17 mouse cellular contexts compared by ENCODE assay signal in the genomic region with DNA sequence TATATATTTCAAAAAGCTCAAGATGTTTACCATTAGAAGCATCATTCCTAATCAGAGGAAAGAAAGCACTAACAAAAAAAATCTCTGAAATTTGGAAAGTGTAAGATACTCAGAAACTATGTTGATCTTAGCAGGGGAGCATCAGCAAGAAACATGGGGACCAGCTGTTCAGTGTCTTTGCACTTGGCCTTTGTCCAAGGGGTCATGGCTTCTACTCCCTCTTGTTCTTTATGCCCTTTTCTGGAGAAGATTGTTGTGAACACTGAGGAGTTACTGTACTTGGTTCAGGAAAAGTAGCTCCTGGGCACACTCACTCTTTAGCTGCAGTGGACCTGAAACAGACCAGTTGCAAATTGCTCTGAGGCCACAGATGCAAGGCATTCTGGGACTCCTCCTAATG.
"Had no signal": no experiment of that assay in that cellular context is flagged by ENCODE, and none has a peak within 500 bp of the region (broad histone marks: within the 10 kb centered on the region; RNA-seq: fewer than 3 reads in every experiment).

No protein-coding gene starts in this region.

- H3K36me3 ChIP-seq: intestine, embryonic 15.5 days; limb, embryonic 12.5 days; liver, embryonic 13.5 days; midbrain, embryonic 10.5 days; neural tube, embryonic 15.5 days; stomach, embryonic 15.5 days had no signal

- H3K4me3 ChIP-seq: intestine, embryonic 15.5 days; limb, embryonic 12.5 days; liver, embryonic 13.5 days; midbrain, embryonic 10.5 days; myocyte; neural tube, embryonic 15.5 days; stomach, embryonic 15.5 days had no signal

- H3K27me3 ChIP-seq: intestine, embryonic 15.5 days; limb, embryonic 12.5 days; liver, embryonic 13.5 days; neural tube, embryonic 15.5 days; stomach, embryonic 15.5 days had no signal

- H3K9me3 ChIP-seq: intestine, embryonic 15.5 days; limb, embryonic 12.5 days; liver, embryonic 13.5 days; midbrain, embryonic 10.5 days; neural tube, embryonic 15.5 days; stomach, embryonic 15.5 days had no signal

- H3K27ac ChIP-seq: hindbrain, embryonic 14.5 days; intestine, embryonic 15.5 days; limb, embryonic 12.5 days; liver, embryonic 13.5 days; midbrain, embryonic 10.5 days; neural tube, embryonic 15.5 days; stomach, embryonic 15.5 days had no signal

- H3K4me1 ChIP-seq: intestine, embryonic 15.5 days; limb, embryonic 12.5 days; liver, embryonic 13.5 days; midbrain, embryonic 10.5 days; neural tube, embryonic 15.5 days; stomach, embryonic 15.5 days had no signal

- H3K9ac ChIP-seq: hindbrain, embryonic 14.5 days; intestine, embryonic 15.5 days; limb, embryonic 12.5 days; liver, embryonic 13.5 days; liver, postnatal 0 days; neural tube, embryonic 15.5 days; stomach, embryonic 15.5 days had no signal

- H3K4me2 ChIP-seq: hindbrain, embryonic 14.5 days; intestine, embryonic 15.5 days; limb, embryonic 12.5 days; liver, embryonic 13.5 days; neural tube, embryonic 15.5 days; stomach, embryonic 15.5 days had no signal

- DNase-seq: layer of hippocampus, adult 9-11 months; liver; liver, embryonic 13.5 days; liver, postnatal 0 days; midbrain, embryonic 14.5 days; retina, postnatal 1 day; right cerebral cortex, postnatal 4 days; spleen, adult 18-20 months; thymus, adult 2 months; thymus, postnatal 25 days had no signal

- ATAC-seq: intestine, embryonic 15.5 days; liver, postnatal 0 days had no signal
